Mouse (Mus musculus) layer of hippocampus, adult 9-10 months (tissue): ENCODE data around the gene Herc2.
"Not testable (repeated sequence)": the region's sequence is repeated elsewhere in the genome, so short reads cannot be mapped to it uniquely, and the experiment has no call there.

Experiments used
- DNase-seq: peaks from one replicate; pipeline ENCODE4 v3.0.0; 2022; ENCODE audit warnings: low spot score

The Herc2 gene

DNA sequence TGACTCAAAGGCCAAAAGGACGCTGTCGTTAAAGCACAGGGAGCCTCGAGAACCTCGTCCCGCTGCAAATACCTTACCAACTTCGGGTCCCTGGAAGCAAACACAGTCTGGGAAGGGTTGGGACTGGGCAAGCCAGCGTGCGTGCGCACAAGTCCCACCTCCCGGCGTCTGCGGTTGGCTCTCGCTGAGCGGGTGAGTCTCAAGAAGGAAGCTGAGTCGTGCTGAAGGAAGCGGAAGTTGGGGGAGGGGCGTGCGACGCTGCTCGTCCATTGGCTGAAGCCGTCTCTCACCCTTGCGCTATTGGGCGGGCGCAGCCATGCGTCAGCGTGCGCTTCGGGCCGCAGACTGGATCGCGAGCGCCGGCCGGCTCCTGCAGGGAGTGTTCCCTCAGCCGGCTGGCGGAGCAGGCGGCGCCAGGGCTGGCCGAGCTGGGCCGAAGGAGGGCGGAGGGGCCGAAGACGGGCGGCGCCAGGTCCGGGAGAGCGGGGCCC lies at the start of gene Herc2:
Gene Herc2, plus strand, starts transcription at position 366 of the 491 bp plus-strand sequence.
- peak; percentile 96 for DNase-seq

DNA sequence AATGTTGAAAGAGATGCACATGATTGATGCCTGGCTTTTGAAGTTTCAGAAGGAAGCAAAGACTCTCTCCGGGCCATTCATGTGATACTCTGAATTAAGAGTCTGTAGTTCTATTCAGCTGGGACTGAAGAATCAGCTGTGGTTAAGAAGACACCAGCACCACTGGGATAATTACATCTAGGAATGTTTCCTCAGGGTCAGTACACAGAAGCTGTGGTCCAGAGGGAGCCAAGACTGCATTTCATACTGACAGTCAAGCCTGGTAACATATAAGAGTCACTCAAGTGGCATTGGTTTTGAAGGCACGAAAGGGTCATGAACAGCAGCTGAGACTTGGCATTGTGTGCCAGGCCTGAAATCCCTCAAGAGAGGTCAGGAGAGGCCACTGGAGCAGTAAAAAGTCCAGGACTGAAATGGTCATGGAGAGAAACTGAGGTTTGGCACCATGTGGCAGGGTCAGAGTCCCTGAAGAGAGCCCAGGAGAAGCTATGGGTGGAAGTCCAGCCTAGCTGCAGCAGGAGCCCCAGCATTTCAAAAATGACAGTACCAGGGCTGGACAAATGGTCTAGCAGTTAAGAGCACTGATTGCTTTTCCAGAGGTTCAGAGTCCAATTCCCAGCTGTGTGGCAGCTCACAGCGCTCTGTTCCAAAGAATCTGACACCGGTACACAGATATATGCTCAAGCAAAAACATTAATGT lies 39.5 kb upstream of the Herc2 start:
- no peak for DNase-seq

GRCm38 (mm10) chr7:56011018-56011333 lies 39.0 kb upstream of the Herc2 start:
- no peak for DNase-seq

GRCm38 (mm10) chr7:56013261-56014001 lies 36.6 kb upstream of the Herc2 start:
- no peak for DNase-seq

DNA sequence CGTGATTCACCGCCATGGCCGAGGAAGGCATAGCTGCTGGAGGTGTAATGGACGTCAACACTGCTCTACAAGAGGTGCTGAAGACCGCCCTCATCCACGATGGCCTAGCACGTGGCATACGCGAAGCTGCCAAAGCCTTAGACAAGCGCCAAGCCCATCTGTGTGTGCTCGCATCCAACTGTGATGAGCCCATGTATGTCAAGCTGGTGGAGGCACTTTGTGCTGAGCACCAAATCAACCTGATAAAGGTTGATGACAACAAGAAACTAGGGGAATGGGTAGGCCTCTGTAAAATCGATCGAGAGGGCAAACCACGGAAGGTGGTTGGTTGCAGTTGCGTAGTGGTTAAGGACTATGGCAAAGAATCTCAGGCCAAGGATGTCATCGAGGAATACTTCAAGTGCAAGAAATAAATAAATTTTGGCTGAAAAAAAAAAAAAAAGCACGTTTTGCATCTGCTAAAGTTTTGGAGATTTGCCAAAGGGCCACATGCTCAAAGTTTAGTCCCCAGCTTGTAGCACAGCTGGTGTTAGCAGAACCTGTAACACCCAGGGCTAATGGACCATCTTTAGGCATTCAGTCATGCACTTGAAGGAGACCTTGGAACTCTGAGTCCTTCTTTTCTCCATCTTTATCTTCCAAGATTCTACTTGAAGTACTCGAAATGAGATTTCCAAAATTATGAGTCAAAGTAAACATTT lies 35.8 kb upstream of the Herc2 start:
- DNase-seq = not testable (repeated sequence)

DNA sequence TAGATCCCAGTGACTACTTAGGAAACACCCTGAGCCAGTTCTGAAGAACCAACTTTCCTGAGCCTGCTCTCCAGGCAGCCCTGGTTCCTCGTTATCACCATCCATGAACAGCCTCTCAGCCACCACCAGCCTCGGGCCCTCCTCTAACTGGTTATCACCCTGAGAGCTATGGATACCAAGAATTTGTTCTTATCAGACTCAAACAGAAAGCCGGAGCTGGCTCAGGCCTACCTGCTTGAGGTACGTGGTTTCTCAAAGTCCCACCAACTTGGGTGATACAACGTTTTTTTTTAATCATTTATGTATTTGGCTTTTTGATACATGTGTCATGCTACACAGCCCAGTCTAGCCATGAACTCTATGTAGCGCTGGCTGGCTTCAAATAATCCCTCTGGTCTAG lies 34.8 kb upstream of the Herc2 start:
- no peak for DNase-seq

DNA sequence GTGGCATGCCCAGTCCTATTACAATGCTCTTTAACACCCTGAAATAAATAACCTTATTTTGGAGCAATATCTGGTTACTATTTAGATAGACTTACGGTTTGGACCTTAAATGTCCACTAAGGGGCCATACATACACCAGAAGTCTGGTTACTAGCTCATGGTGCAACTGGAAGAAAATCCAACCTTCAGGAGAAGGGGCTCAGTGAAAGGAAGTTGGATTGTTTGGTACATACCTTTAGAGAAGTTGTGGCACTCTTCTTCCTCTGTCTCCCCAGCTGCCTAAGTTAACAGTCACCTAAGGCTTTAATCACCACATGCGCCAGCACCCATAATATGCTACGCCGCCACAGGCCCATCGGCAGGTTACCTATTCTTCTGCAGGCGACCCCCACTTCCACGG lies 34.2 kb upstream of the Herc2 start:
- DNase-seq = no peak

DNA sequence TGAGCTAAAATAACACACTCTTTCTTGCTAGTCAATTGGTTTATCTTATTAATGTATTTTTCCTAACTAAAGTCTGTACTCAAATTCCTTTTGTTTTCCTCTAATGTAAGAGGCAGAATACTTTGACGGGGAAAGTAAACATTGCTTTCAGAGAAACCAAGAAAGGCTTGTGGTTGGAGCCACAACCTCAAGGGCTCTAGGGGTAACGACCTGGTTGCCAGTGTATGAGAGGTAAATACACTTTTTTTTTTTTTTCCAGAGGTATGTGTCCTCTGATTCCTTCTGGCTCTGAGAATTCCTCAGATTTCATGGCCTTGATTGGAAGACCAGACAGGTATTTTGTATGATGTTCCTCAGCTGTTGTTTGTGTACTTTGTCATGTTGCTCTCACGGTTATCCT lies 32.2 kb upstream of the Herc2 start:
- DNase-seq = no peak

- no peak for DNase-seq
These were observed 31.5 kb upstream of the Herc2 start for GRCm38 (mm10) chr7:56018446-56018971.

GRCm38 (mm10) chr7:56018972-56019929 lies 30.7 kb upstream of the Herc2 start:
- DNase-seq = no peak

DNA sequence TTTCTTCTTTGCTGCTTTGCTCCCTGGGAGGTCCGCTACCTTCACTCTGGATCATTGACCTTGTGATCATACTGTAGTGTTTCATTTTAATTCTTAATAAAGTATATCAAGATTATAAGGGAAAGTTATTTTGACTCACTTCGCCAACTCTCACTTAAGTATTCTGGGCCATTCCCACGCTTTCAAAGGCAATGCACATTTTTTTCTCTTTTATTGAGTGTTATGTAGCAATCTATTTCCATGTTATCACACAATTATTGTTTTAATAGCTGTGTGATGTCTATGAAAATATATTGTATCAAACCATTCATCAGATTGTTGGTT lies 30.1 kb upstream of the Herc2 start, which contains the start of gene Nipa1:
Gene Nipa1, minus strand, starts transcription at position 25 of the 324 bp plus-strand sequence.
- DNase-seq = no peak

GRCm38 (mm10) chr7:56023586-56023985 lies 26.4 kb upstream of the Herc2 start:
- no peak for DNase-seq

GRCm38 (mm10) chr7:56042353-56042752 lies 7.6 kb upstream of the Herc2 start:
- peak; percentile 58 for DNase-seq

- DNase-seq = no peak
These were observed 6.3 kb upstream of the Herc2 start for GRCm38 (mm10) chr7:56043577-56044266.

DNA sequence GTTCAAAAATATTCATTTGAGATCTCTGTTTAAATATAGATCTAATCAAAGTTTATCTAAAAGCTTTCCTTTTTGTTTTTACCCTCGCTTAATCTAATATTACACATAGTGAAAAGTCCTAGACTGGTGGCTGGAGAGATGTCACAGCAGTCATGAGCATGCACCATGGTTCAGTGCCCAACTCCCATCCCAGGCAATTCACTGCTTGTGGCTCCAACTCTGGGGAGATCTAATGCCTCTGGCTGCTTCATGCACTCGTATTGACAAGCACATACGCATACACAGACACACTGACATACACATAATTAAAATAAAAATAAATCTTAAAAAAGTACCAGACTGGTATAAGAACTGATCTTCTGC lies 5.7 kb upstream of the Herc2 start:
- no peak for DNase-seq

- no peak for DNase-seq
These were observed 2.8 kb upstream of the Herc2 start for GRCm38 (mm10) chr7:56047178-56047577.

GRCm38 (mm10) chr7:56050487-56050911 lies 503 bp downstream of the Herc2 start:
- DNase-seq = no peak

- no peak for DNase-seq
These were observed 3.0 kb downstream of the Herc2 start for GRCm38 (mm10) chr7:56052996-56053395.

GRCm38 (mm10) chr7:56055338-56055737 lies 5.3 kb downstream of the Herc2 start:
- DNase-seq = peak; percentile 32

GRCm38 (mm10) chr7:56064876-56065275 lies 14.9 kb downstream of the Herc2 start:
- DNase-seq = no peak

DNA sequence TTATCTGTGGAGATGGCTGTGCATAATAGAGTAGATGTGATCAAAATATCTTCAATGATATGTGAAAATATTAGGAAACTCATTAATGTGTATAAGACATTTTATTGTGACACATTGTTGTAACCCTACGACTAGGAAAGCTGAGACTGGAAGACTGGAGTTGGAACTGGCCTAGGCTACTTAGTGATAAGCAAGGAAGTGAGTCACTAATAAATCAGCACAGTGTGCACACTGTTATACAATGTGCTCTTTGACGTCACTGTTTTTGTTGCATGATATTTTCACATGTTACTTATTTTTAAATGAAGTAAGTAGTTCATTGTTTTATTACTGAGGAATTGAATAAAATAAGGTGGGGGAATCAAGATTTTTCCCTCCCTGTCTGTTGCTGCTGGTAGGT lies 16.1 kb downstream of the Herc2 start:
- DNase-seq = no peak
